Mouse (Mus musculus) c-Kit-positive CD71-positive TER-119-positive erythroid progenitor cells, embryonic 14.5 days (primary cell): ENCODE data around the gene Erf.

Experiments used
- DNase-seq: peaks from one replicate; pipeline ENCODE4 v3.0.0-alpha.2; 2013; ENCODE audit warnings: low spot score

The Erf gene

DNA sequence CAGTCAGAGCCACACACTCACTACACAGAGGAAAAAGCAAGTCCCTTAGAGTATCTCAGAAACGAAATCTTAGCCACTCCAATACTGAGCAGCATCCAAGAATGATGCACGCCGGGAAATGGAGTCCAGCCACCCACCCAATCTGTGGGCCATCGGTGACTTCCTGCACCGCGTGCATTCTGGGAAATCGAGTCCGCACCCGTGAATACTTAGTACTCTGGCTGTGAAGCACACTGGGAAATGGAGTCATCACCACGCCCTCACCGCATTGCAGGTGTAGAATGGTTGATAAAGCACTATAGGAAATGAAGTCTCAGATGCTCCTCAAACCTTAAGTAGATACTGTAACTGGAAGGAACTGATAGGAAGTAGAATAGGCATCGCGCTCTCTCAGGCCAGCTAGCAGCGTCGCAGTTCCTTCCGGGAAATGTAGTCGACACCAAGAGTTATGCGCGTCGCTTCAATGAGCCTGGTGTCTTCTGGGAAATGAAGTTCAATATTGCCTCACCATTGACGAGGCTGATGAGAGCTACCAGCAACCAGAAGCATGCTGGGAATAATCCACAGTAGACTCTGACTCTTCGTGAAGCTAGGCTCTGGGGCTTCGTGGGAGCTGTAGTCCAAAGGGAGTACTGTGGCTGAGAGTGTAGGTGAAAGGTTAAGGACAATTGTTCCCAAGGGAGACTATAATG is 12.4 kb downstream of the Erf start:
- DNase-seq = peak; percentile 96

DNA sequence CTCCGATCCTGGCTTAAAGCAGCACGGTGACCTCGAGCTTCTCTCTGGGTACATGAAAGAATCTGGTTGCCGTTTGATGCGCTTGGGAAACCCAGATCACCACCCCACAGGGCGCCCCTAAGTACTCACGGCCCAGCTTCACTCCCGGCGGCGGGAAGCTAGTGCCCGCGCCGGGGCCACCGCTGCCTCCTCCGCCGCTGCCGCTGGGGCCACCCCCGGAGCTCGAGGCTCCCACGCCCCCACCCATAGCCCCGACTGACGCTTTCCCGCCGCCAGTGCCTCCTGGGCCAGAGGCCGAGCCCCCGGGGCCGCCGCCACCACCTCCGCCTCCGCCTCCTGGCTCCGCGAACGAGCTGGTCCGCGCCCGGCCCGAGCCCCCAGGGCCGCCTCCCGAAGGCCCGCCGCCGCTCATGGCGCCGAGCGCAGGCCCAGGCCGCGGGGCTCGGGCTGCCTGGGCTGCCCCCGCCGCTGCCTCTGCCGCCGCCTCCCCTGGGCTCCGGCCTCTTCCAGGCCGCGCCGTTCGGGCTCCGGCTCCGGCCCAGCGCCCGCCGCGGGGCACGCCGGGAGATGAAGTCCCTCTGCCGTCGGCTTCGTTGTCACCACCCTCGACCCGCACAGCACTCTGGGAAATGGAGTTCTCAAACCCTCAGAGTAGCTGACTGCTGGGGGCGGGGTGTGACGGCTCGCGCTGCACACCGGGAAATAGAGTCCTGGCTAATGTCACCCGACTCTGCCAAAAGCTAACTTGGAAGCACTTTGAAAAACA is 13.1 kb downstream of the Erf start, which contains the start of gene Gsk3a:
Gene Gsk3a, minus strand, starts transcription at position 603 of the 766 bp plus-strand sequence.
- DNase-seq = peak; percentile 97

DNA sequence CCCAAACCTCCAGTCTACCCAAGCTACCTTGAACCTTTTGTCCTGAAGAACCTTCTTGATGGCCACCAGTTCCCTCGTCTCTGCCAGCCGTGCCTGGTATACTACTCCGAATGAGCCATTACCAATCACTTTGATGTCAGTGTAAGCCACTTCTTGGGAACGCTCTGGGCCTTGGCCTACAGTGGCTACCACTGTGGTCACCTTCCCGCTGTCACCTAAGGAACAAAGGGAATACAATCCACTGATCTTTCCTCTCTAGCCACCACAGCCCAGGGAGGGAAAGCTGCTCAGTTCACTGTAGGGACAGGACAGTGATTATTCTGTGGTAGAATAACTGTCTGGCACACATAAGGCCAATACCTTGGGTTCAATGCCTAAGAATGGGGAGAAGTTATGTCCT is 15.0 kb downstream of the Erf start:
- no peak for DNase-seq

DNA sequence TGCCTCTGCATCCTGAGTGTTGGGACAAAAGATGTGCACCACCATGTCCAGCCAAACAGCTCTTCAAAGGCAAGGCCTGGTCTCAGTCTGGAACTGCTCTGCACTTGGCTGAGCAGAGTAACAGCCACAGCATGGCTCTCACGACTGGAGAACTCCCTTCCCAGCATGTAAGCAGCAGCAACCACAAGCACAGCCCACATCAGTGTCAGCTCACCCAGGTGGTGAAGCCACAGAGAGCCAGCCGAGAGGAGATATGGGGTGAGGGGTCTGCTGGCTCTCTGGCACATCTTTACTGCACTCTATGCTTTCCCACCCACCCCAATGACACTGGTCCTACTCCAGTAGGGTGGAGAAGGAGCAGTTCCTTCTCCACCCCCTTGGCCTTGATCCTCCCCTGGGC is 17.5 kb downstream of the Erf start:
- no peak for DNase-seq

DNA sequence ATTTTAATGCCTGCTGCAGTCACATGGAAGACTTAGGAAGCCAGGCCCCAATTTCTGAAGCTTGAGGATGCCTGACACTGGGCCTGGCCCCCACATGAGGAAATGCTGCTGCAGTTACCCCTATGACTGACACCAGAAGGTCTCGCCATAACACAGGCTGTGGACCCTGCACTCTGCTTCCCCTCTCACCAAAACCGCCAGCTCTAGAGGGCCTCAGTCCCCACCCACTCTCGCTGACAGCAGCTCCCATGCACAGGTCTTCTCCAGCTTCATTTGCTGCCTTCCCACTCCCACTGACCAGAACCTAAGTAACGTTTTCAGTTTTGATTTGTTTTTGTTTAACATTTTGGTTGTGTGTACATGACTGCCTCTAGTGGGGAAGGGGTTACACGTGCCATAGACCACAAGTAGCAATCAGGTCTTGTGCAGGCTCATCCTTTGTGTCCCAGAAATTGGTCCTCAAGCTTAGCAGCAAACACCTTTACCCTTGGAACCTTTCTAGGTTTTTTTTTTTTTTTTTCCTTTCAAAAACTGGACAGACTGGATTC is 18.4 kb downstream of the Erf start:
- no peak for DNase-seq

DNA sequence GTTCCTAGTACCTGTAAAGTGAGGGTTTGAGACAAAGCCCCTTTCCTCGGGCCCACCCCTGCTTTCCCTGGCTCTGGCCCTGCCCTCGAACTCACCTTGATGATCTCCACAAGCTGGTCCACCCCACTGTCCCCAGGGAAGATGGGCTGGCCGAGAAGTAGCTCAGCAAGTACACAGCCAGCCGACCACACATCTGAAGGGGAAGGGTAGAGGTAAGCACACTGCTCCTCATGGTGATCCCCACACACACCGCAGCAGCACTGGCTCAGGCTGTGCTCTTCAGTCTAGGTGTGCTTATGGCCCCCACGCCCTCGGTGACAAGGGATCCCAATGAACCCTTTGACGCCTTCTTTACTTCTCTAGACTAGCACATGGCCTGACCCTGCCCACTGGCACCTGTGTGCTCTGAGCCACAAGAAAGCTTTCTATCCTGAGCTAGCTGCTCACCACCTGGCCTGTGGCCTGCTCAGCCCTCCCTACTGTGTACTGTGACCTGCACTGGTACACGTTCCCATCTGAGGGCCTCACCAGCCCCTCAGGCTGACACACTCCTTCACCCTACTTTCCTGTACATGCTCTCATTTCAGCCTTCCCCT is 19.8 kb downstream of the Erf start:
- no peak for DNase-seq

DNA sequence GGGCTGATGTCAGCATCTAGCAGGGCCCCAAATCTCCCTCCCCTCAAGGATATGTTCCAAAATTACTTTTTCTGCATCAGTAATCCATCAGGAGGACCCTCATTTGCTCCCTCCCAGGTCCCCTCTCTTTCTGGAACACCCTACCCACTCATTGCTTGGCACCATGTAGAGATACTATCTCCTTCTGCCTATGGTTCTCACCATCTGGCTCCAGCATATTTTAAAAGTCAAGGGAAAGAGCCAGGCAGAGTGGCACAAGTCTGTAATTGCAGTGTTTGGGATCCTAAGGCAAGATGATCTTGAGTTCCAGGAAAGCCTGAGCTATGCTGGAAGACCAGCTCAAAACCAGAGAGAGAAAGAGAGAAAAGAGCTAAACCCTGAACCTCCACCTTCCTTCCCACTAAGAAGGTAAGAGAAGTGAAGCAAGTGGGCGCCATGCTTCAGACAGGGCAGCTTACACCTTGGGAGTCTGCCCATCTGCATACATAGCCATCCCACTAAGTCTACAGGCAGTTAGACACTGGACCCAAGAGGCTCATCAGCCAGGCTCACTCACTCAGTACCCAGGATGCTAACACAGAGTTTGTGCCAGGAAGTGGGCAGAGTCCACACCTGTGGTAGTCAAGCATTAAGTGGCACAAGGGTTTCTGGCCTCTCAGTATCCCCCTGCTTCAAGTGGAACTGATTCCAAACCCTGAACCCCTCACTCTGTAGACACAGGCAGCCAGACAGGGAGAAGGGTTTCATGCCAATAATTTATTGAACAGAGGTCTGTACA is 22.8 kb downstream of the Erf start:
- no peak for DNase-seq

DNA sequence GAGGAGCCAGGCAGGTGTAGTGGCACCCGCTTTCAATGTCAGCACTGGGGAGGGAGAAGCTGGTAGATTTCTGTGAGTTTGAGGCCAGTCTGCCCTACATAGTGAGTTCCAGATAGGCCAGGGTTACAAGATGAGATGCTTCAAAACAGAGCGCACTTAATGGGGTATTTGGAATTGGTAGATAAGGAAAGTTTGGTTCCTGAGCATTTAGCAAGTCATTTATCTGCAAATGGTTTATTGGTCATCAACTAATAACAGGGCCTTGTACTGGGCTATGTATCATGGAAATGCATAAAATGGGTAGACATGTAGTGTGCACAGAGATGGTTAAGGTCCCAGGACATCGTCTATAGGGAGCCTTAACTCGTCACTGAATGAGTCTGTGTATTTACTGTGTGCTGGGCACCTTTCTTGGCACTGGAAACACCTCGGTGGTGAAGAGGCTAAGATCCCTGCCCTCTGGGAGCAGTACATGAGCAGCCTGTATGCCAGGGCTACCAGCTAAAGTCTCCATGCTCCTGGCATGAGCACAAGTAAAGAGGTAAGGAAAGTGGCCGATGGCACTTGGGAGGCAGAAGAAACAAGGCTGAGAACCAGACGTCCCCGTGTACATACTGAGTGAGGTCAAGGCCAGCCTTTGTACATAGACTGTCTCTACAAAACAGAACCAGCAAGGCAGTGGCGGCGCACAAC is 28.1 kb downstream of the Erf start:
- peak; percentile 41 for DNase-seq

DNA sequence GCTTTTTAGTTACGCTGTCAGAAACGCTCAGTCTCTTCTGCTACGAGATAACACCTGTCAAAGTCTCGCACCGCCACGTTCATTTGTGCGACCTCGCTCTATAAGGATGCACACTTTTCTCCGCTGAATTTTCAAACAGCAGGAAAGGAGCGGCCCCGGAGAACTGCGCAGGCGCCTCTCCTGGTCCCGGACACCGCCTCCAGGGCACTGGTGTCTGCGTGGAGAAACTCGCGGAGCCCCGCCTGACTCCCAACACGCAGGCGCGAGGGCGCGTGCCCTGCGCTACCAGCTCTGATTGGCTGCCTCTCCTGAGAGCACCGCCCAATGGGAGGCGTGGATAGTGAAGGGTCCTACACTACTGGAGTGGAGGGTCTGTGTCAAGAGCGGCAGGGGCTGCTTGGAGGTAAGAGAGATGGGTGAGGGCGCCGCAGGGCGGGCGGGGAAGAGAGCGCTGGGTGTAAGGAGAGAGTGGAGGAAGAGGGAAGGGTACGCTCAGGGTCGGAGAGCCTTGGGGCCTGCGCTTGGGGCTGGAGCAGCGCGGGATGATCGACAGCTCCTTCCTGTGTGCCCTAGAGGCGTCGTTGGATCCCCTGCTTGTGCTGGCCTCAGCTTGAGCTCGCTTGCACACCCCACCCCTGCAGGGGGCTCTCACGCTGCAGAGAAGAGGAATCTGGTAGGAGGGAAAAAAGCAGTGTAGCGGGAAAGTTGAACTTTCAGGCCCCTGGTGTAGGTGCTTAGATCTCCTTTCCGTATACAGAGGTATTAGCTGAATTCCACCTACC is 29.3 kb downstream of the Erf start, which contains the start of gene Zfp526:
Gene Zfp526, plus strand, starts transcription at position 324 of the 782 bp plus-strand sequence.
- peak; percentile 94 for DNase-seq

DNA sequence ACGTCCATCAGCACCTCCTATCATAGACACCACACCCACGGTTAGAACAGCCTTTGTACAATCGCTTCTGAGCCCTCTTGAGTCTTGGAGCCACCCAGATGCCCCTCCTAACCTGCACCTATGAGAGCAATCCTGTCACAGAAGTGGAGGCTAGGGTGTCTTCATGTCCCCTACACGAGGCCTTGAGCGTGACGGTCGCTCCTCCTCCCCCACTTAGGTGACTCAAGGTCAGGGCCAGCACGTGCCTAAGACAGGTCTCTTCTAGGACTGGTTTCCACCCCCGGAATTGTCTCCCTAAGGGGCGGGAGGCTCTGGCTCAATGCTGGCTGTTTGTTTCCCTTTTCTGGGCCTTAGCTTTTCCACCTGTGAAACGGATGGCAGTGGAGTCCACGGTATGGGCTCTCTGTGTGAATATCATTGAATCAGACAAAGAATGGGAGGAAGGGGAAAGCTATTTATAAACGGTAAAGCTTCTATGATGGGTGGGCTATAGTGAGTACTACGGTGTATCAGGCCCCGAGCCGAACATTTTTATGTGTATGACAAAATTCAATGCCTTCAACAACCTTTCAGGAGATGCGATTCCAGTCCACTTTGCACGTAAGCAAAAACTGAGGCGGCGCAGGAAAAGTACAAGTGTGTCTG is 30.0 kb downstream of the Erf start, which contains the start of gene Dedd2:
Gene Dedd2, minus strand, starts transcription at position 159 of the 645 bp plus-strand sequence.
- DNase-seq = peak; percentile 73

DNA sequence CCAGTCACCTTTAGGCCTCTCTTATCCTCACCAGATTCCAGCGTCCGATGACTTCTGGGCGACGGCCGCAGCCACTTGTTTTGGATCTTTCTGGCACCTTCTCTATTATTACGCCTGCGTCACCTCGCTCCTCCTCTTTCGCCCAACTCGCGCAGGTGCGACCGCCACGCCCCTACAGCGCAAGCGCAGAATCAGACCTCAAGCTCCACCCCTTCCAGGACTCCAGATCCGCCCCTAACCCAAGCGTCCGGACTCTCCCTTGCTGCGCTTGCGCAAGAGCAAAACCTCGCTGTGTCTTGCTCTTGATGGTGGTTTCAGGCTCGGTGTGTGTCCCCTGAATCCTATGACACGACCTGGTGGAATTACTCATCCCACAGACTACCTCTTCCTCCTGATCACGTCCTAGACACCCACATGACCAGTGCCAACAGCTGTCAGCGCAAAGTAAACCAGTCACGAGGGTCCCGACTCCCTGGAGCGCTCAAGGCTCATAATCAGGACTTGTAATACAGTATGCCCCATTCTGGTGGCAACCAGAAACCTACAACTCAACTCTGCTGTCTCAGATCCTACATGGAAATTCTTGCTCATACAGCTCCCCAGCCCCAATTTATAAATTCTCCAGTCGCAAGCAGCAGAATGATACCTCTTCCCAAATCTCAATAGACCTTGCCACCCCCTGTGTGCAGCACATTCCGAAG is 30.7 kb downstream of the Erf start:
- peak; percentile 97 for DNase-seq

DNA sequence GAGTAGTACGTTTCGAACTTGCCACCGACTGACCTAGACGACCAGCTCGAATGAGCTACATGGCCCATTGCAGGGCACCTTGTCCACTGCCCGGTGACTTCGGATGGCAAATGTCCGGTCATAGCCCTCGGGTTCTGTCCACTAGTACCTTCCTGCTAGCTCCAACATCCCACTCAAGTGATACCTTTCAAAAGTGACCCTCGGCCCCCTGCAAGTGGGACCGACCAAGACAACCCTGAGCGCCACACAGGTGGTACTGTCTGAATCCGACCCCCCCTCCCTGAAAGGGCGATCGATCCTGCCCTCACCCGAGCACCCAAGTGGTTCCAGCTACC is 31.2 kb downstream of the Erf start:
- DNase-seq = no peak

DNA sequence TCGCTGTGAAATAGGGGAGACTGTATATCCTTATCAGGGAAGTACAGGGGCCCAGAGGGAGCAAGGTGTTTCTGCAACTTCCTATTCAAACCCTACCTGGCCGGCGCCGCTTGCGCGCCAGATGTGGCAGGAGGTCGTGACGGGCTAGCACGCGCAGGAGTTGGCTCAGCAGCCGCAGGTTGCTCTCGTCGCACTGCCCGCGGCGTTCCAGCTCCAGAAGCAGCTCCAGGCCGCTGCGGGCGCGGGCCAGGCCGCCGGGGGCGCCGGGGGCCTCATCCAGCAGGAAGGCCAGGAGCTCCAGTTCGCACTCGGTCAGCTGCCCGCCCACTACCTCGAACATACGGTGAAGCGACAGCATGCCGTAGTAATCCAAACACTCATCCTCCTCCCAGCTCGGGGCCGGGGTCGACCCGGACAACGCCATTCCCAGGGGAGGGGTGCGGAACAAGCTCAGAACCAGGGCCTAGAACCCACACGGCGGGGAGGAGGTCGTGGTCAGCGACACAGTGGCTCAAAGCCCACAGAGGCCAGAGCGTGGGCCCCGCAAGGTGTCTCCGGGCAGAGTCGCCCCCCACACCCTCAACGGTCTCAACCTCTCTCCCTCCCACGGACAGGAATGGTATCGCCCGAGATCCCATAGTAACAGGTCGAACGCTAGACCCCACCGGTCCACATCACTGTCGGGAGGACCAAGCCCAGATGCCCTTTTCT is 31.7 kb downstream of the Erf start:
- peak; percentile 64 for DNase-seq

DNA sequence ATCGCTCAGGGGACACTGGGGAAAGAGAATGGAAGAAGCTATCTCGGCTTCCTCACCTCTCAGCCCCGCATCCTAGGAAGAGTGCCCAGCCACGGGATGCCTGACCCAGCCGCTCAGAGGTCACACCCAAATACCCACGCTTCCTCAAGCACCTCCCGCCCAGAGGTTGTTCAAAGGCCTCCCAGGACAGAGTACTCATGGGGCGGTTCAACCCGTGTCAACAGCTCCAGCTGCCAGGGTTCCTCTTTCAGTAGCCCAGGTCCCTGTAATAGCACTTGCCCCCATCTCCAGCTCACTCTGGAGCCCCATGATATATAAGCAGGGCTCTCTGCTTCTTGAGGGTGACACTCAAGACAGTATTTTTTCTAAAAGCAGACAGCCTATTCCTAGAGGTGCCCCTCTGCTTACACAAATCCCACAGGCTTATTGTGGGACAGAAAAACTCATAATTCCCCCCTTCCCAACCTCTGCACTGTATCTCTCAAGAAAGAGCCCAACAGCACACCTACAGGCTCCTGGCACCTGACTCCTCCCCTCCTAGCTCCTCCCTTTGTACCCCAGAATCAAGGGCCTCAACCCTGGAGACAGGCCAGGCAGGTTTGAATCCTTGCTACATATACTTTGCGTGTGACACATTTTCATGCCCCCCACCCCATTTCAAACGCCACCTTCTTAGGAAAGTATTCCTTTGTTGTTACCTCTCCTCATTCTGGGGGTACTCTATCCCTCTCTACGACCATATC is 32.7 kb downstream of the Erf start:
- DNase-seq = peak; percentile 37

DNA sequence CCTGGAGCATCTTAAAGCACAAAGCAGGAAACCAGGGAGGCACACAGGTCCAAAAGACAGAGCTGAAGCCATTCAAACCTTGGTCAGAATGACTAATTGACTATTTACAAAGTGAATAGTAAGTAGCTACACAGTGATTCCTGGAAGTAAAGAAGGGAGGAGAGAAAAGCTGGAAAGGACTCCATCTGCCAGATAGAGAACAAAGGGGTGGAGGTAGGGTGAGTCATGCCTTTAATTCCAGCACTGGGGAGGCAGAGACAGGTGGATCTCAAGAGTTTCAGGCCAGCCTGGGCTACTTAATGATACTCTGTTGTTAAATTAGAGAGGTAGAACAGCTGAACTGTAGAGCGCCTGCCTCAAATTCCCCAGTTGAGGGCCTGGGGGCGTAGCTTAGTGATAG is 36.4 kb downstream of the Erf start:
- no peak for DNase-seq

DNA sequence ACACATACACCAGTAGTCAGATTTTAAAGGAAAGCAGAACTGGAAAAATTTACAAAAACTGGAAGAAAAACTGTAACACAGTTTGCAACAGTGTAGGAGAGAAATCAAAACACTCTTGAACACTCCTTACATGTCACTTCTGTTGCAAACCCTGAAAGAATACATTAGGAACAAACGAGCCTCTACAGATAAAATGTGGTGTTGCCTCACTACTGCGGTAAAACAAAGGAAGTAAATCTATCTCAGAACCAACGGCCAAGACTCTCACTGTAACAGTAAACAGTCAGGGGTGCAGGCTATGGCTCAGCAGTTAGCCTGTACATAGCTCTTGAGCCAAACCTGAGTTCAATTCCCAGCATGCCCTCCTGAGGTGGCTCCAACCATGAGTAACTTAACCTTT is 37.5 kb downstream of the Erf start:
- DNase-seq = no peak

DNA sequence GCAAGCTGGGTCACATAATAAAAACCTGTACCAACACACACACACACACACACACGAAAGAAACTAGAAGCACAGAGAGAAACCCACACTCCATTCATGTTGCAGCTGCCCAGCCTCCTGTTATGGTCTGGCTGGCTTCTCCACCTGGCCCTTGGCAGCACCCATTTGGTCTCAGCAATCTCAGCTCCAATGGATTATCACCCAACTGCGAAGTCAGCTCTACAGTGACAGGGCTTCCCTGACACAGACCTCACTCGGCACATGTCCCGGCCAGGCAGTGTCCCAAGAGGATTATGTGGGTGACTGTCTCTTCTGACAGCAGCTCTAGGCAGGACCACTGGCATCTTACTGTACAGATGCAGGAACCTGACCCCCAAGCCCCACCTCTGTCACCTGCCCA is 40.1 kb downstream of the Erf start:
- no peak for DNase-seq

DNA sequence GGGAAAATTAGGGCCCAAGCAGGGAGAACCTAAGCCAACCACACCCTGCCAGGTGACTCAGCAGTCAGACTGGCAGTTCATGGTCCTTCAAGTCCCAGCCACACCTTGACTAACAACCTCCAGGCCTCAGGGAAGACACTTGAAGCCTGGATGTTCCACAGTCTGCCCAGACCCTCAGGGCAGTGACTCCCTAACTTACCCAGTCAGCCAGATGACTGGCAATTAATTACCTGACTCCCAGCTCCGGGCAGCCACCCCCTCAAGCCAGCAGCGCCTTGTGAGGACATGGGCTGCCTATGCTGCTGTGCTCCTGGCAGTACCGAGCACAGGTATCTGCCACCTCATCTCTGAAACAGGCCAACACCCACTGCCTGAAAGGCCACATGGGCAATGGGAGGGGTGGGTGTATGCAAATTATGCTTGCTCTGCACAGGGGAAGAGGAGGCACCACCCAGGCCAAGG is 41.4 kb downstream of the Erf start:
- DNase-seq = peak; percentile 66
